Mouse (Mus musculus) hindlimb bud, embryonic 11.5 days (tissue): Measurements from ENCODE around the gene Spag5.

Source experiments
- DNase-seq: peaks from one replicate; pipeline ENCODE4 v3.0.0-alpha.2; 2012; ENCODE audit warnings: low read depth, low spot score; ENCODE audit errors: extremely low spot score

Gene Spag5

DNA sequence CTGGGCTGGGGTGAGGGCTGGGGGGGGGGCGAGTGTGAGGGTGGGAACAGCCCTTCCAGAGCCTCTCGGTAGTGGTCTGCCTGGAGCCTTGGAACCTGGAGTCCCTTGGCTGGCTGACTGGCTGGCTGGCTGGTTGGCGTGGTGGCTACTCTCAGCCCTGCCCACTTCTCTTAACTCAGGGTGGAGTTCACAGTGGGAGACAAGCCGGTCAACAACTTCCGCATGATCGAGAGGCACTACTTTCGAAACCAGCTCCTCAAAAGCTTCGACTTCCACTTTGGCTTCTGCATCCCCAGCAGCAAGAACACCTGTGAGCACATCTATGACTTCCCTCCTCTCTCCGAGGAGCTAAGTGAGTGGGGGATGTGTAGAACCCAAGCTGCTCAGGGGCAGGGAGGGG is 46.6 kb downstream of the Spag5 start:
- no peak for DNase-seq

DNA sequence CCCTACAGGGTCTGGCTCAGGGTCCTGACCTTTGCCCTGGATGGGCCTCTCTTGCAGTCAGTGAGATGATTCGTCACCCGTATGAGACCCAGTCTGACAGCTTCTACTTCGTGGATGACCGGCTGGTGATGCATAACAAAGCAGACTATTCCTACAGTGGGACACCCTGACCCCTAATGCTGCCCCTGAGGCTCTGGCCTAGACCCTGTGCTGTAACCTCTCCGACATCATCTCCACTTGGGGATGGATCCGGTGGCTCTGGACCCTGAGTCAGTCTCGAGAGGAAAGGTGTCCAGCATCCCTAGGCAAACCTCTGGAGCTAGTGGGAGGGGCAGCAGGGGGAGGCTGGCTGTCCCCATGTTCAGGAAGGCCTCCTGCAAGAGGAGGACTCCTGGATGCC is 47.1 kb downstream of the Spag5 start:
- no peak for DNase-seq

DNA sequence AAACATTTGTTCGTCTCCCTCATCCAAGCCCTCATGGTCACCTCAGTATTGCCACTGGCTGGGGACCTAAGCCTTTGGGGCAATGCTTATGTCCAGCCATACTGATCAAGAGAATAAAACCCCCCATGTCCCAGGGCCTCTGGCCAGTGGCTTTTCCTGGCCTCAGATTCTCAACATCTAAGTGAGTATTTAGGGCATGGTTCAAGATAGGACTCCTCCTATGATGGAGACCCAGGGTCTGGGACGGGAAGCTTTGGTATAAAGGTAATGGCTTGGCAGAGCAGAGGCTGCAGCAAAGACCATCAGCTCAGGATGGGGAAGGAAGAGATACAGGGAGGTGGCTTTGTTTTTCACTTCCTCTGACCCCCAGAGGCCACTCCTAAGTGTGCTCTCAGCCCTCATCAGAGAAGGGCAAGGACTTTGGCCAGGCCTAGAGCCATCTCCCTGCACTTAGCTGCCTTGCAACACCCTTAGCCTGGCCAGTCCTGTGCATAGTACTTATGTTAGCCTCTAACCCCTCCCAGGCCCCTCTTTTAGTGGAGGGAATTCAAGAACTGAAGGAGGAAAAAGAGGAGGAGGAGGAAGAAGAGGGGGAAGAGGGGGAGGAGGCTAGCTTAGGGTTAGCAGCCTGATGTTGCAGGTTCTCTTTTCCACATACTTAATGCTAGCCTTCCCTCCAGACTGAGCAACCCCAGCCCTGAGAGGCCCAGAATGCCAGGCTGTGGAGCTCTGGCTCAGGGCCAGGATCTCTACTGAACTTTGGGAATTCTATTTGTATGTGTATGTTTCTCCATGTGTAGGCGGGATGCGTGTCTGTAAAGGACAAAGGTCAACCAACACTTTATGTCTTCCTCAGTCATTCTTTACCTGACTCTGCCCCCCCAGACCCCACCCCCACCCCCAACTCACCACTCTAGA is 48.4 kb downstream of the Spag5 start:
- DNase-seq: no peak

DNA sequence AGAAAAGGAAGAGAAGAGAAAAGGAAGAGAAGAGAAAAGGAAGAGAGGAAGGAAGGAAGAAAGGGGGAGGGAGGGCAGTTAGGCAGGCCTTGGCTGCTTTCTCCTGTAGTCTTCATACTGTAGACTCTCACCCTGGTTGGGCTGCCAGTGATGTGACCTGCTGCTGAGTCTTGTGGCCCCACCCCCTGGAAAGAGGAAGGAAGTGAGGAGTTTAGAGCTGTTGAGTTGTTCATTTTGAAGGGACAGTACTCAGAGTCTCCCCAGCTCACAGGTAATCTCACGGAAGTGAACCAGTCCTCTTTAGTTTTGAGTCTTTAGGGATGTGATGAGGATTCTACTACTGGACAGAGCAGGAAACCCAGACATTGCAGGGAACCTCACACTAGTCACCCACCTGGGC is 51.8 kb downstream of the Spag5 start:
- no peak for DNase-seq

DNA sequence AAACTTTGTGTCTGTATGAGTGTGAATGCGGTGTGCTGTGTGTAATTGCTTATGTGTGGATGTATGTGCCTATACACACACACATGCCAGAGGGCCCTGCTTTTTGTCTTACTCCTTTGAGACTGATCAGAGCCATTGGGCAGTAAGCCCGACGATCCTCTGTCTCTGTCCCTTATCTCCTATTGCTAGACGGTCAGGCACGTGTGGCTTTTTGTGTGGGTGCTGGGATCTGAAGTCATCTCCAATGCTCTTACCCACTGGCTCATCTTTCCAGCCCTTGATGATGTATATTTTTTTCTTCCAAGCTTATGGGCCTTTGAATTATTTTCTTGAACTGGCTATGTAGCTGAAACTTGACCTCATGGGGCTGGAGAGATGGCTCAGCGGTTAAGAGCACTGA is 53.6 kb downstream of the Spag5 start:
- no peak for DNase-seq

DNA sequence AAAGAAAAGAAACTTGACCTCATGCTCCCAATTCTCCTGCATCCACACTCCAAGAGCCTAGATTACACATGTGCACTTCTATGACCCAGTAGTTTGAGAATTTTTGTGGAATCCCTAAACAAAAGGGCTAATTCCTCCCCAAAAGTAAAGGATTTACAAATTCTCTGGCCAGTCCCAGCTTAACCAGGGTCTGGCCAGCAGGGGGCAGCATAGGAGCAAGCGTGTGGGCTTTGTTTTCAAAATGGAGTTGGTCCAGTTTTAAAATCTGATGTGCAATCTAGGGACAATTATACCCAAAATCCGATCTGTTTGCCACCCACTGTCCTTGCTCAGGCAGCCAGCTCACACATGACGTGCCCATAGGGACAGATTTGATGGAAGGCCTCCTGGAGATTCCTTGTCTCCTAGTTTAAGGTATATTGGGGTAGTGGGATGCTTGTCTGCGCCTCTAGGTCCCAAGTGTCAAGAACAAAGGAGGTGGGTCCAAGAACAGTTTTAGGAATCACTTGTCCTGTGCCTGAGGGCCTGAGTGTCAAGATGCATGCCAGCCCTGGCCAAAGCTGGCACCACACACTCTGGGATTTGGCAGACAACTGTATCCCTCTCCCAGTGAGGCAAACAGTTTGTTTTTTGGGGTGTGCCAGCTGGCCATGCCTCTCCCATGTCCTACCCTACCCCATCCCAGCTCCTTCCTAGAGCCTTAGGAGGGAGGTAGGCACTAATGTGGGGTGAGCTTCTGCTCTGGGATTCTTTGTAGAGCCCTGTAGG is 54.3 kb downstream of the Spag5 start:
- DNase-seq: no peak

DNA sequence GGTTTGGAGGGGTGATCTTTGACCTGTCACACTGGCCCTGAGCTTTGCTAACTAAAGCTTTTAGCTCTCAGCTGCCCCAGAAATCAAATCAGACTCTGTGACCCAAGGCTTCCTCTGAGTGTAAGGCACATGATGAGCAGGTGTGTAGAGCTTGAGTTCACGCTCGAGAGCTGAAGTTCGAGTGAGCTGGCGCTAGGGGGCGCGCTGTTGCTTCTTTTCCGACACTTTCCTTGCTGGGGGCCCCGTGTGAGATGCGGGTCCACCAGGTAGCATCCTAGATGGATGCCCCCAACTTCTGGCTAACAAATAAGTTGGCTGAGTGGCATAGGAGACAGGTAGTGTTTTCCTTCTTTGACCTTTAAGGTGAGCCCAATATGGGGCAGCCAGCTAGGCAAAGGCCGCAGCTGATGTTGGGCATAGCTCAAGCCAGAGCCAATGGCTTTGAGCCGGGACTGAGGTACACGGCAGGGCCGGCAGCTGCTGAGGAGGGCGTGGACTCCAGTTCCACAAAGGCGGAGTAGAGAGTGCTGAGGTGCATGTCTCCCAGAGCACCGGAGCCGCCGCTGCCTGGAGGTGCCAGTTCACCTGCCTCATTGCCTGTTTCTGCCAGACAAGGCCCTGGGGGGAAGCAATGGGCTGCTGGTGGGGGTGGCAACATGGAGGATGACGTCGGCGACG is 57.1 kb downstream of the Spag5 start:
- DNase-seq: no peak

DNA sequence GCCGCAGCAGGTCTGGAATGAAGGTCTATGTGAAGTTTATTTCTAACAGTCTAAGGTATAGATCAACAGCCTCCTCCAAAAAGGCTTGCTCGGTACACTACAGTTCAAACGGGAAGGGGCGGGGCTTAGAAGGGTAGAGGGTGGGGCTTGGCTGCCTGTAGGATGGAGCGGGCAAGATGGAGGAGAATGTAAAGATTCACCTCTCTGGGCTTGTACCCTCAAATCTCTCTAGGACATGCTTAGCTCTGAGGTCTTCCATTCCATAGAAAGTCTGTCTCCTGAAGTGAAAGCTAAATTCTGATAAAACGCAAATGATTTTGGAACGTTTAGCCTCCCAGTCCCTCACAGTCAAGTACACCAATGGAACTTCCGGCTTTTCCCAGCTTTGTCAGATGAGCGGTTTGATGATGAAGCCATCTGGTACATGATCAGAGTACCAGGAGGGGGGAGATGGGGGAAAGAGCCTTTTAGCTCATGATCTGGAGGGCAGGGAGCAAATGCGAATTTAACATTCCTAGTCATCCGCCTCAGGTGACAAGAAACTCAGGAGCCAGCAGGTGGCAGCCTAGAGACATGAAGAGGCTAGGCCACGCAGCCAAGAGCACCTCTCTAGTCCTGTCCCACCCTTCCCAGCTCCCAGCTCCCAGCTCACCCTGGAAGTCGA is 58.9 kb downstream of the Spag5 start:
- DNase-seq: no peak

DNA sequence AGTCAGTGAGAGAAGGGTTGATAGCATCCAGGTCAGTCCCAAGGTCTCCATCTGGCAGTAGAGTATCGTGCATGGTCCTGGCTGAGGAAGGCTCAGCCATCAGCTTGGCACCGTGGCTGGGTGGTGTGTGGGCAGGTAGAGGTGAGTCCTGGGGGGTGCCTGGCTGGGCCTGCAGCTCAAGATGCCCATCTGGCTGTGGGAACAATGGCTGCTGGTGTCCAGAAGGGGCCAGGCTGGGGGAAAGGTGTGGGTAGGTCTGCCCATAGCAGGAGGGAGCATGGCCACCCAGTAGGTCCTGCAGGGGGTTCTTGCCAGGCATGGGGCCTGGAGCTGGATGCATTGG is 59.4 kb downstream of the Spag5 start:
- no peak for DNase-seq

DNA sequence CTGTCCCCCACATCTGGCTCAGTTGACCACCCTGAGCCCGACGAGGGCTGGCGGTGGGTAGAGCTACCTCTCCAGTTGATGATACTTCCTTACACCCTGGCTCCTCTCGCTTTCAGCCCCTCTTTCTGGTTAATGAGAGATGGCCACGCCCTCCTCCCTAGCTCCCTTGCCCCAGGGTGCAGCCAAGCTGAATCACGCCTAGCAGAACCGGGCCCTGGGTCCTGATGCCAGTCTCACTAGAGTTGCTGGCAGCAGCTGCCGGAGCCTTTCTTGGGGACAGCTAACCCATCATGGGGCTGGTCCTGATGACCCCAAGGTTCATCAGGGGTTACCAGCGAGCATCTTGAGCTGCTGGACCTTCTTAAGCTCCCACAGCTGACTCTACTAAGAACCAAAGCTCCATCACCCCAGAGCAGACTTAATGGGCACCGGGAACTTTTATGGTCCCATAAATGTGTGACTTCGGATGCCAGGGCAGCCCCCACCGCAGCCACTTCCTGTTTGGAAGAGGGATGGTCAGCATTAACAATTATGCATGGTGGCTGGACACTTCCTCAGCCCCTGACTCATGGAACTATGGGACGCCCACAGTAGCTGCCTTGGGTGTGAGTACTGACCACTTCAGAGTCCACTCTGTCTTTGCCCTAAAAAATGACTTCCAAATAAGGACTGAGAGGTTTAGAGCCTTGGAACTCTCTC is 62.1 kb downstream of the Spag5 start:
- DNase-seq: no peak

DNA sequence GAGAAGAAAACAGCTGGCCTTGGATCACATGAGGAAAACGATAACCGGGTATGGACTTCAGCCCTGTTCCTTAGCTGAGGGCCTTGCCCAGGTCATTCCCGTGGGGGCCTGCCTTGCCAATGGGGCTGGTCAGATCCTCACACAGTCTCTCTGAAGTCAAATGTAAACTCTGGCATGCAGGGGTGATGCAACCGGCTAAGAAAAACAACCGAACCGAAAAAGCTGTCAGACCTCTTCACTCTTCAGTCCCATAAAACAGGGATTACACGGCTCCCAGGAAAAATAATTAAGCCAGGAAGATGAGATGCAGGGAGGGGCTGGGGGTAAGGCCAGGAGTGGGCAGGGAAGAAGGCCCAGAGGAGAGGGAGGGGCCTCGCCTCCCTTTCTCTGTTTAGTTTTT is 62.8 kb downstream of the Spag5 start:
- no peak for DNase-seq

DNA sequence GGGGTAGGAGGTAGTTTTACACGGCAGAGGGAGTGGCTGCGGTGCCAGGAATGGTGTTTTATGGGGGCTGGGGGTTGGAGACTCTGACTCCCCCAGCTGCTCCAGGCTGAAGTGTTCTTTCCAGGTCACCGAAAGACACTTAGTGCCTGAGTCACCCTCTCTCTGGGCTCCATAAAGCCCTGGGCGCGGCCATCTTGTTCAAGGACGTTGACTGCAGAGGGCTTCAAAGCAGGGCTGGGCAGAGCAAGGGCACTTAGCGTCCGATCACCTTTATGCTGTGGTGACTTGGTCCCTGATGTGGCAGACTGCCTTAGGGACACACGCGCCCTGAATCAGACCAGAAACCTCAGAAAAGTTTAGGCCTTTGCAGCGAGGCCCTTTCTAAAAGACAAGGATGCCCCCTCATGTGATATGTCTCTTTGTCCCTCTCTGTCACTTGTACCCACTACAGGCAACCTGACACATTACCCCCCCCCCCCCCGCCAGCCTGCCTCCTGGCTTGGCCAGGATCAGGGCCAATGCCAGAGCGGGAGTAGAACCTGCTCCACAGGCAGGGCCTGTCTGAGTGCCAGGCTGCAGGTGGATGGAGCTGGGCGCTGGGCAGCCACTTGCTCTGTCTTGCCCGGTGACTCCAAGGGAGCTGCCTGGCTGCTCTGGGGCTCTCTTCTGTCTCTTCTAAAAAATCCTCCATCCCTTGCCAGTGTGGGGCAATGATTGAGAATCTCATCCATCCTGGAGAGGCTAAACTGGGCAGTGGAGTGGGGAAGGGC is 66.3 kb downstream of the Spag5 start:
- no peak for DNase-seq

DNA sequence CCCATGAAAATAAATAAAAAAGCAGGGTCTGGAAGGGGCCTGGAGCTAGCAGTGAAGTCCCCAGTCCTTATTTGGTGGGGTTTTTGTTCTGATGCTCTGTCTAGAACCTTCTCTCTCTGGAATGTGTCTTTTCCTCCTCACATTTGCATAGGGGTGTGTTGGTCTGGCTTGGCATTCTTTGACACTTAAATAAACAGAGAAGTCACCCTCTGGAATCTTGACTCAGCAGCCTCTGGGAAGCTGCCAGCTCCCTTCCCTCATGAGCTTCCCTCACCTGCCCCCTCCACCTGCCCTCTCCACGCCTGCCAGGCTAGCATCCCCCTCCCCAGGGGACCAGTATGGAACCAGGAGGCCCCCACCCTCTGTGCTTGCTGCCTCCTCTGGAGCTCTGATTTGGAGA is 69.1 kb downstream of the Spag5 start:
- no peak for DNase-seq

DNA sequence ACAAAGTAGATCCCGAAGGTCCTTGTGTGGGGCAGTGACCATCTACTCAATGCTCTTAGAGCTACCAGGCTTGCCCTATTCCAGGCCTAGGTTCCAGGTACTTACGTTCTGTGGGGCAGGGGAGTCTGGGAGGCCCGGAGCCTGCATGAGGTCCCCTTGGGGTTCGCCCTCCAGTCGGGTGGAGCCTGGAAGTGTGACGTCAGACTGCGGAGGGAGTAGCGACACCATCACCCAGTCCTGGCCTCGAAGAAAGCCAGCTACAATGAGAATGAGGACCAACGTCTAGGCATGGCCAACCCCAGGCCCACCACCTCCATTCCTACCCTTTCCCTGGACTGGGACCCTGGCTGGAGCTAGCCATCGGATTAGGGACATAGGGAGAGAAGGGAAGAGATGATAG is 70.4 kb downstream of the Spag5 start:
- no peak for DNase-seq
